ENCODE assay signal across 7 mouse cellular contexts in the genomic region with DNA sequence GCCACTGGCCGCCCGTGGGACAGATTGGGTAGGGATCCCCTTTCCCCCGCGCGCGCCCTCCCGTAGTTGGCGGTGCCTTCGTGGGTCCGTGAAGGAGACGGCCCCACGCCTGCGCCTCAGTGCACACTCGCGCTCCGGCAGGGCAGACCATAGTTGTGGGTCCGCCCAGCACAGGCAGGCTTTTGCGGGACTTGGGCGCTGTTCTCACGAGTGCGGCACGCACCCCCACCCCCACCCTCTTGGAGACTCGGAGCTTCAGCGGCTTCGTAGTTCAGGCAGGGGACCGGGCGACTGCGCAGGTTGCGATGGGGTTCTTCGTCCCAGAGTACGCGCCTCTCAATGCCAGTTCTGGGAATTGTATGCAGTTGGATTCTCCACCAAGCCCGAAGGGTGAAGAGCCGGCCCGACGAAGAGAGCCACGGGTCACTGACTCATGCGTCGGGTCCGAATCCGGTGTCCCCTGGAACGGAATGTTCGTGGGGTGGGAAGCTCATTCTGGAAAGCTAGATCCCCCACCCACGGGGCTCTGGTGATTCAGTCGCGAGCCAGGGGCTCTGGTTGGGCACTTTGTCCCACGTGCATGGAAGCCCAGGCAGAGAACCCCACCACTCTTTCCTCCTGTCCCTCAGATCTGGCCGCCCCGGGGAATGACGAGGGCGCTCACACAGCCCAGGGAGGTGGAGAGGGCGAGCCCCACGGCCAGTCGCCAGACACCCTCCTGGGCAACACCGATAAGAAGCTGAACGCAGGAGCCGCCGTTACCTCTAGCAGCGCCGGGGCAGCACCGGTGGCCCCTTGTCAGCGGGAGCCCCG. TPM values are rescaled to one million over a fixed set of nuclear protein-coding genes. Genes with fewer than 3 reads are reported as not detected.
DNase-seq lines count a peak whose midpoint lies in the region; ATAC-seq and TF ChIP-seq lines count a peak whose summit lies in the region.

No protein-coding gene starts in this region.

- H3K4me1 ChIP-seq in CH12.LX (ENCODE audit: control insufficient read depth in 1 of 2, insufficient read depth in 2 of 2) (peaks cover 5 to 32% of the 10 kb centered on the region in 2 experiments), G1E (ENCODE audit: insufficient read depth, low read depth, low read length) (peaks cover 90% of the 10 kb centered on the region)
- peaks cover 96% of the 10 kb centered on the region for H3K4me1 ChIP-seq in erythroblast, embryonic 14.5 days (ENCODE audit: control insufficient read depth)
- H3K4me1 ChIP-seq in liver, embryonic 11.5 days (replicated peaks; ENCODE audit: control insufficient read depth, insufficient read depth, low read length): peaks cover 61% of the 10 kb centered on the region
- H3K4me1 ChIP-seq in neural tube, embryonic 13.5 days (replicated peaks): peaks cover 44% of the 10 kb centered on the region

- H3K36me3 ChIP-seq in CH12.LX (replicated peaks in 1 of 2; ENCODE audit: control insufficient read depth in 1 of 2, insufficient read depth in 1 of 2, low read length in 1 of 2) (peaks cover 8 to 28% of the 10 kb centered on the region in 2 experiments), G1E (replicated peaks) (peaks cover 47% of the 10 kb centered on the region)
- peaks cover 55% of the 10 kb centered on the region for H3K36me3 ChIP-seq in erythroblast, embryonic 14.5 days (ENCODE audit: control insufficient read depth)
- no peaks in the 10 kb centered on the region for H3K36me3 ChIP-seq in liver, embryonic 11.5 days (ENCODE audit: control insufficient read depth, insufficient read depth, low read length)
- H3K36me3 ChIP-seq in neural tube, embryonic 13.5 days: peaks cover 27% of the 10 kb centered on the region

- H3K27me3 ChIP-seq in CH12.LX (replicated peaks) (peaks cover 48% of the 10 kb centered on the region), G1E (ENCODE audit: insufficient read depth, low read length) (peaks cover 11% of the 10 kb centered on the region; the same call in 1 of the 2 replicates)
- H3K27me3 ChIP-seq in erythroblast, embryonic 14.5 days (ENCODE audit: control insufficient read depth): peaks cover 42% of the 10 kb centered on the region
- H3K27me3 ChIP-seq in liver, embryonic 11.5 days (replicated peaks; ENCODE audit: control insufficient read depth, insufficient read depth, low read length): peaks cover 42% of the 10 kb centered on the region
- peaks cover 71% of the 10 kb centered on the region for H3K27me3 ChIP-seq in neural tube, embryonic 13.5 days

- TF ChIP-seq POLR2A in CH12.LX (IDR thresholded peaks at IDR 0.05; ENCODE audit: low read depth, low read length): no peak

- WGBS in liver, embryonic 11.5 days: under 1% methylated on average over 63 of the region's 63 CpGs
- under 1% methylated on average over 63 of the region's 63 CpGs for WGBS in neural tube, embryonic 13.5 days

- H3K4me3 ChIP-seq in CH12.LX (replicated peaks in 1 of 3; ENCODE audit: low read depth in 2 of 3, low read length in 2 of 3, poor library complexity in 1 of 3) (peak overlapping the region; percentile 12 to 61 (median 43)), G1E (ENCODE audit: low read depth, low read length) (peak overlapping the region; percentile 79)
- H3K4me3 ChIP-seq in erythroblast, embryonic 14.5 days (replicated peaks): peak overlapping the region; percentile 70
- peak overlapping the region; percentile 72 for H3K4me3 ChIP-seq in liver, embryonic 11.5 days (ENCODE audit: low read depth, low read length)
- H3K4me3 ChIP-seq in neural tube, embryonic 13.5 days: peak overlapping the region; percentile 43

- H3K4me2 ChIP-seq in CH12.LX (ENCODE audit: insufficient read depth, low read depth, poor library complexity, severe bottlenecking): peak overlapping the region; percentile 89
- H3K4me2 ChIP-seq in liver, embryonic 11.5 days: peak overlapping the region; percentile 99
- peak overlapping the region; percentile 80 for H3K4me2 ChIP-seq in neural tube, embryonic 13.5 days

- no peak for TF ChIP-seq CTCF in CH12.LX (conservative IDR thresholded peaks at IDR 0.05 in 1 of 2, IDR thresholded peaks at IDR 0.05 in 1 of 2; ENCODE audit: low read depth in 2 of 2, low read length in 2 of 2)
- TF ChIP-seq CTCF in G1E (IDR thresholded peaks at IDR 0.05; ENCODE audit: low read depth, low read length): no peak

- in situ Hi-C loops in CH12.LX (cut with MboI; ENCODE audit: low pct_ligation_motif_present, low pct_unique_long_range_greater_than_20kb, low sequenced_read_pairs): loop anchor here (5.0 to 10.0 kb wide), 2 partner anchors 36 to 209 kb away; no protein-coding TSS in a partner anchor

- TF ChIP-seq RAD21 in CH12.LX (IDR thresholded peaks at IDR 0.05; ENCODE audit: low read depth, low read length): no peak

- no peak for TF ChIP-seq EP300 in CH12.LX (IDR thresholded peaks at IDR 0.05; ENCODE audit: low read length)

- DNase-seq in CH12.LX (ENCODE audit: extremely low read depth) (peak; percentile 34), G1E (ENCODE audit: low spot score) (peak; percentile 73)
- peak; percentile 69 for DNase-seq in liver, embryonic 11.5 days (ENCODE audit: low spot score)
- DNase-seq in urinary bladder, adult 2 months (ENCODE audit: low spot score): no peak

- no peak for ATAC-seq in G1E (ENCODE audit: extremely low read depth, insufficient number of reproducible peaks, low FRiP score, poor library complexity, severe bottlenecking)
- ATAC-seq in hematopoietic stem cell, adult 5-6 weeks (replicated peaks in 1 of 2; ENCODE audit: insufficient read depth in 1 of 2, low FRiP score in 2 of 2, low TSS enrichment in 1 of 2, low read depth in 1 of 2, poor library complexity in 2 of 2, severe bottlenecking in 2 of 2): peak; percentile 26 to 43; a peak in 3 of 4 replicates
- ATAC-seq in liver, embryonic 11.5 days (replicated peaks; ENCODE audit: low FRiP score): peak; percentile 84
- ATAC-seq in neural tube, embryonic 13.5 days (ENCODE audit: low read depth): 0 out of 2 replicates have a peak, but pooled peaks have one; percentile 14

- H3K27ac ChIP-seq in CH12.LX (ENCODE audit: insufficient read depth, low read depth): no peak overlapping the region
- peak overlapping the region; percentile 91 for H3K27ac ChIP-seq in liver, embryonic 11.5 days (ENCODE audit: low read depth, low read length)
- H3K27ac ChIP-seq in neural tube, embryonic 13.5 days (replicated peaks): no peak overlapping the region

- H3K9me3 ChIP-seq in CH12.LX (replicated peaks; ENCODE audit: low read length): no peaks in the 10 kb centered on the region
- no peaks in the 10 kb centered on the region for H3K9me3 ChIP-seq in G1E (replicated peaks)
- H3K9me3 ChIP-seq in erythroblast, embryonic 14.5 days (ENCODE audit: control insufficient read depth, low read length): no peaks in the 10 kb centered on the region
- H3K9me3 ChIP-seq in liver, embryonic 11.5 days (ENCODE audit: control insufficient read depth, low read length): no peaks in the 10 kb centered on the region
- no peaks in the 10 kb centered on the region for H3K9me3 ChIP-seq in neural tube, embryonic 13.5 days

- peak overlapping the region; percentile 30; the same call in 1 of the 2 replicates for H3K9ac ChIP-seq in CH12.LX (ENCODE audit: insufficient read depth, low read depth)
- H3K9ac ChIP-seq in liver, embryonic 11.5 days (ENCODE audit: low read depth, low read length): peak overlapping the region; percentile 80
- H3K9ac ChIP-seq in neural tube, embryonic 13.5 days: peak overlapping the region; percentile 66

- no peaks in the 10 kb centered on the region for H3K79me2 ChIP-seq in CH12.LX (replicated peaks; ENCODE audit: control insufficient read depth, extremely low read depth, insufficient read depth, poor library complexity, severe bottlenecking)

- dilution Hi-C loops in CH12.LX (cut with MboI; ENCODE audit: extremely low pct_ligation_motif_present, extremely low pct_unique_long_range_greater_than_20kb, low sequenced_read_pairs): no loop called here

RNA-seq across cellular contexts. Expression of gene Sphk1, which starts 2.8 kb away (rescaled TPM):
- total RNA-seq in CH12.LX (2012; rRNA removed) (0.84 and 2.1 TPM in 2 replicates), CH12.LX (2014; rRNA removed) (0.20 and 0.89 TPM in 2 replicates), G1E (2014; fragmentation: Nextera tagmentation) (1.5 and 2.3 TPM in 2 replicates), G1E (2017) (22.1 and 30.6 TPM in 2 replicates)
- polyA plus RNA-seq in CH12.LX (2012; ENCODE audit: insufficient read length, low read depth) (0.26 and 0.50 TPM in 2 replicates), G1E (2012) (16.7 and 17.1 TPM in 2 replicates)
- 13.6 and 14.3 TPM in 2 replicates for polyA plus RNA-seq in erythroblast, embryonic 14.5 days (2012)
- total RNA-seq in hematopoietic stem cell, adult 5-6 weeks (2017): 3.3 and 19.6 TPM in 2 replicates
- 39.0 and 44.1 TPM in 2 replicates for polyA plus RNA-seq in liver, embryonic 11.5 days (2014; fragmentation: Nextera tagmentation; extraction: Ambion mirVana)
- polyA plus RNA-seq in neural tube, embryonic 13.5 days (2015; fragmentation: Nextera tagmentation; extraction: Ambion mirVana): 3.7 and 6.1 TPM in 2 replicates
- 18.2 and 21.8 TPM in 2 replicates for polyA plus RNA-seq in urinary bladder, adult 2 months (2012; rRNA removed)

RNA-seq across cellular contexts. Expression of gene Prpsap1, which starts 39.5 kb away (rescaled TPM):
- total RNA-seq in CH12.LX (2012; rRNA removed) (114 and 118 TPM in 2 replicates), CH12.LX (2014; rRNA removed) (79.8 and 93.5 TPM in 2 replicates), G1E (2014; fragmentation: Nextera tagmentation) (53.7 and 56.6 TPM in 2 replicates), G1E (2017) (33.3 and 42.2 TPM in 2 replicates)
- polyA plus RNA-seq in CH12.LX (2012; ENCODE audit: insufficient read length, low read depth) (112 and 114 TPM in 2 replicates), G1E (2012) (53.9 and 69.4 TPM in 2 replicates)
- 1.2 and 1.4 TPM in 2 replicates for polyA plus RNA-seq in erythroblast, embryonic 14.5 days (2012)
- total RNA-seq in hematopoietic stem cell, adult 5-6 weeks (2017): 29.8 and 51.3 TPM in 2 replicates
- polyA plus RNA-seq in liver, embryonic 11.5 days (2014; fragmentation: Nextera tagmentation; extraction: Ambion mirVana): 133 and 135 TPM in 2 replicates
- 177 and 178 TPM in 2 replicates for polyA plus RNA-seq in neural tube, embryonic 13.5 days (2015; fragmentation: Nextera tagmentation; extraction: Ambion mirVana)
- polyA plus RNA-seq in urinary bladder, adult 2 months (2012; rRNA removed): 154 and 165 TPM in 2 replicates

RNA-seq across cellular contexts. Expression of gene Ube2o, which starts 47.7 kb away (rescaled TPM):
- total RNA-seq in CH12.LX (2012; rRNA removed) (37.6 and 42.8 TPM in 2 replicates), CH12.LX (2014; rRNA removed) (12.6 and 12.7 TPM in 2 replicates), G1E (2014; fragmentation: Nextera tagmentation) (9.2 and 41.7 TPM in 2 replicates), G1E (2017) (6.2 and 6.3 TPM in 2 replicates)
- polyA plus RNA-seq in CH12.LX (2012; ENCODE audit: insufficient read length, low read depth) (50.5 and 61.7 TPM in 2 replicates), G1E (2012) (17.9 and 20.1 TPM in 2 replicates)
- 71.6 and 80.5 TPM in 2 replicates for polyA plus RNA-seq in erythroblast, embryonic 14.5 days (2012)
- 8.4 and 8.9 TPM in 2 replicates for total RNA-seq in hematopoietic stem cell, adult 5-6 weeks (2017)
- polyA plus RNA-seq in liver, embryonic 11.5 days (2014; fragmentation: Nextera tagmentation; extraction: Ambion mirVana): 13.5 and 13.9 TPM in 2 replicates
- 20.1 and 24.6 TPM in 2 replicates for polyA plus RNA-seq in neural tube, embryonic 13.5 days (2015; fragmentation: Nextera tagmentation; extraction: Ambion mirVana)
- 18.7 and 22.4 TPM in 2 replicates for polyA plus RNA-seq in urinary bladder, adult 2 months (2012; rRNA removed)

RNA-seq across cellular contexts. Expression of gene Aanat, which starts 52.7 kb away (rescaled TPM):
- total RNA-seq in CH12.LX (2012; rRNA removed) (not detected in 2 replicates), CH12.LX (2014; rRNA removed) (not detected in 2 replicates), G1E (2014; fragmentation: Nextera tagmentation) (not detected in 2 replicates), G1E (2017) (not detected in 2 replicates)
- polyA plus RNA-seq in CH12.LX (2012; ENCODE audit: insufficient read length, low read depth) (not detected in 2 replicates), G1E (2012) (not detected in 2 replicates)
- not detected in 2 replicates for polyA plus RNA-seq in erythroblast, embryonic 14.5 days (2012)
- total RNA-seq in hematopoietic stem cell, adult 5-6 weeks (2017): not detected in 2 replicates
- polyA plus RNA-seq in liver, embryonic 11.5 days (2014; fragmentation: Nextera tagmentation; extraction: Ambion mirVana): not detected in 2 replicates
- polyA plus RNA-seq in neural tube, embryonic 13.5 days (2015; fragmentation: Nextera tagmentation; extraction: Ambion mirVana): 0.18 TPM in 1 of 2 replicates, not detected in the other
- 0.07 TPM in 1 of 2 replicates, not detected in the other for polyA plus RNA-seq in urinary bladder, adult 2 months (2012; rRNA removed)

Comparison
In these comparisons a context has a peak if more than half of its experiments do, and no peak if none do; other contexts are left out.
1. H3K9ac ChIP-seq: peak in every context shown above with its lines; median percentile 80 in liver, embryonic 11.5 days; 66 in neural tube, embryonic 13.5 days; 30 in CH12.LX.
2. RNA of gene Prpsap1, which starts 39.5 kb away (polyA plus RNA-seq): 177 to 178 TPM in neural tube, embryonic 13.5 days, 154 to 165 TPM in urinary bladder, adult 2 months, 133 to 135 TPM in liver, embryonic 11.5 days, 112 to 114 TPM in CH12.LX and 53.9 to 69.4 TPM in G1E; 1.2 to 1.4 TPM in erythroblast, embryonic 14.5 days; every median in the first group is over 10 times any median in the second.
3. Peak in every context shown above with its lines, with median percentiles within 50 percentile points of each other: H3K4me2 ChIP-seq and H3K4me3 ChIP-seq.